Mouse (Mus musculus) neural tube, embryonic 14.5 days (tissue): Measurements from ENCODE around the gene Kcnk10. TPM values are rescaled to one million over a fixed set of nuclear protein-coding genes. Genes with fewer than 3 reads are reported as not detected.

Source experiments
- ATAC-seq: fragments of 200-750 bp; cut with Nextera tagmentation; 2 replicates; pipeline ENCODE4 v1.8.0; 2017; ENCODE audit warnings: low read depth, mild to moderate bottlenecking, moderate TSS enrichment, moderate library complexity
- H3K27ac ChIP-seq: fragments of 300-500 bp; sonication (generic); 2 replicates; pipeline ENCODE4 v1.5.1; 2014; ENCODE audit warnings: low read depth, mild to moderate bottlenecking, control low read depth, low read length, moderate library complexity, mixed read lengths
- H3K27me3 ChIP-seq: fragments of 300-500 bp; sonication (generic); 2 replicates; pipeline ENCODE4 v1.6.1; 2014; ENCODE audit warnings: low read length; ENCODE audit not compliant: control insufficient read depth, insufficient read depth
- H3K36me3 ChIP-seq: fragments of 300-500 bp; sonication (generic); 2 replicates; pipeline ENCODE4 v1.6.1; 2014; ENCODE audit warnings: low read length, mixed read lengths; ENCODE audit not compliant: control insufficient read depth, insufficient read depth
- H3K4me1 ChIP-seq: fragments of 300-500 bp; sonication (generic); 2 replicates; pipeline ENCODE4 v1.6.1; 2014; ENCODE audit warnings: low read length; ENCODE audit not compliant: control insufficient read depth, insufficient read depth
- H3K4me2 ChIP-seq: fragments of 300-500 bp; sonication (generic); 2 replicates; pipeline ENCODE4 v1.6.1; 2014; ENCODE audit warnings: mild to moderate bottlenecking, low read depth, low read length, control low read depth
- H3K4me3 ChIP-seq: fragments of 300-500 bp; sonication (generic); 2 replicates; pipeline ENCODE4 v1.5.1; 2014; ENCODE audit warnings: low read depth, low read length, control low read depth, mixed read lengths
- H3K9ac ChIP-seq: fragments of 300-500 bp; sonication (generic); replicated peaks from 2 replicates; pipeline ENCODE4 v1.6.1; 2014; ENCODE audit warnings: low read depth, mild to moderate bottlenecking, control low read depth, low read length, mixed read lengths
- H3K9me3 ChIP-seq: fragments of 300-500 bp; sonication (generic); 2 replicates; pipeline ENCODE4 v1.6.1; 2016; ENCODE audit warnings: low read length; ENCODE audit not compliant: control insufficient read depth
- WGBS: fragments of 180-500 bp; shearing (Covaris S2); extraction: QIAGEN DNeasy Blood & Tissue Kit; methylation state at CpG from one replicate; pipeline ENCODE4 v1.1.7; 2014; 5-methylcytosine and 5-hydroxymethylcytosine counted together
- polyA plus RNA-seq: library from polyadenylated mRNA; unstranded; fragments of >200 nt; fragmentation: Nextera tagmentation; extraction: Ambion mirVana; gene quantifications from 2 replicates; pipeline ENCODE4 v1.2.1, GENCODE M21; 2014

Gene Kcnk10
- polyA plus RNA-seq, 1 experiment from 2014 or later = 50.5 TPM

DNA sequence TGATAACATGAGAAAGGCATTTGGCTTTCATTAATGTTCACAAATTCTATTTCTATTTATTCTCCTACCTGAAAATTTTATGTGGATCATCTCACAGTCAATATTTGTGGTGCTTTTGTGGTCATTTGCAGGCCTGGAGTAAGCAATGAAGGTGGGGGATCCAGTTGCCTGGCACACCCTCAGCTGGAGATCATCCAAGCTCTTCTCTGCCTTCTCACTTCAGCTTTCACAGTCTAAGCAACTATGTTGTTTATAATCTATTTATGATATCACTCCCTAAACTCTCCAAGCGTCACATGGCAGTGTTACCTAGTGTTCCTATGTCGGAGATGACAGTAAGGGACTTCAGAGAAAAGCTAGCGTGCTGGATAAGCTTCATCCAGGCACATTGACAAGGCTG is 18.1 kb downstream of the Kcnk10 start:
- 87% methylated on average over 3 of the region's 3 CpGs for WGBS
- H3K27ac ChIP-seq = no peak overlapping the region
- ATAC-seq = no peak
- H3K27me3 ChIP-seq = no peaks in the 10 kb centered on the region
- no peak overlapping the region for H3K4me3 ChIP-seq
- no peak overlapping the region for H3K4me2 ChIP-seq
- no peaks in the 10 kb centered on the region for H3K36me3 ChIP-seq
- H3K9ac ChIP-seq = no peak overlapping the region
- H3K4me1 ChIP-seq = peaks cover 20% of the 10 kb centered on the region
- no peaks in the 10 kb centered on the region for H3K9me3 ChIP-seq

- H3K9me3 ChIP-seq = no peaks in the 10 kb centered on the region
- H3K4me1 ChIP-seq = 0 out of 2 replicates have a peak, but pooled peaks cover 2% of the 10 kb centered on the region
- no peak overlapping the region for H3K9ac ChIP-seq
- no peaks in the 10 kb centered on the region for H3K27me3 ChIP-seq
- ATAC-seq = no peak
- no peaks in the 10 kb centered on the region for H3K36me3 ChIP-seq
- H3K27ac ChIP-seq = no peak overlapping the region
- no peak overlapping the region for H3K4me3 ChIP-seq
- no peak overlapping the region for H3K4me2 ChIP-seq
- 82% methylated on average over 7 of the region's 7 CpGs for WGBS
Measured at GRCm38 (mm10) chr12:98557013-98557677, 21.0 kb downstream of the Kcnk10 start.

DNA sequence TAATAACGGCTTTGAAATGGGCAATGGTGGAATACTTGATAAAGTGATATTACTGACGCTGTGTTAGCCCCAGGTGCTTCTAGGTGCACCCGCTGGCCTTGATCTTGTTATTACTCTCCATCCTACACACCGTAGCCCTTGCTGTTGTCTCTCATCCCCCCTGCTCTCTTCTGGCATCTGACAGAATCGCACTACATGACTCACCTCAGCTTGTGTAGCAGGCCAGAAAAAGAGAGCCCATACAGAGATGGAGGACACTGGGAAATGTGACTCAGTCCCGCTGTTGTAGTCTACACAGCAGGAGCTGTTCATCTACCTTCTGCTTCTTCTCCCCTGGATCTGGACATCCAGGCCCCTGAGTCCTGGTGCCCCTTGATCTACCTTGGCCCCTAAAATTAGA is 28.1 kb downstream of the Kcnk10 start:
- Histone ChIP-seq H3K4me1 (no peaks in the 10 kb centered on the region), H3K36me3 (no peaks in the 10 kb centered on the region), H3K9me3 (no peaks in the 10 kb centered on the region), H3K27ac (no peak overlapping the region), H3K9ac (no peak overlapping the region), H3K4me3 (no peak overlapping the region), H3K4me2 (no peak overlapping the region), H3K27me3 (no peaks in the 10 kb centered on the region)
- WGBS = 82% methylated on average over 6 of the region's 6 CpGs
- no peak for ATAC-seq

- ATAC-seq = no peak
Measured at GRCm38 (mm10) chr12:98548141-98548540, 30.0 kb downstream of the Kcnk10 start.

DNA sequence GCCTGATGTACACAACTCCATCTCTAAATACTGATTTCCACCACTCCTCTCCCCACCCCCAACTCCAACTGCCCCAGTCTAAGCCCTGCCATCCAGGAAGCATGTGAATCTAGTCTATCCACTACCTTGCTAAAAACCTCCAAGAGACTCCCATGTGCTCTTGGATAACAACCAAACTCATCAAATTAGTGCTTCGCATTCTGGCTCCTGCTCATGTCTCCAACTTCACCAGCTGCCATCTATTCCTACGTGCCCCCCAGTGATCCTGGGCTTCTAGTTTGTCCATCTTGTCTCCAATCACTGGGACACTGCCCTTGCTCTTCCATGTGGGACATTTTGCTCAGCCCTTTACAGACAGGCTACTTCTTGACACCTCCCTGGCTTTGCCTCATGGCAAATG is 32.2 kb downstream of the Kcnk10 start:
- H3K9me3 ChIP-seq = no peaks in the 10 kb centered on the region
- no peak overlapping the region for H3K4me3 ChIP-seq
- H3K36me3 ChIP-seq = no peaks in the 10 kb centered on the region
- H3K27ac ChIP-seq = no peak overlapping the region
- H3K9ac ChIP-seq = no peak overlapping the region
- ATAC-seq = 0 out of 2 replicates have a peak, but pooled peaks have one; percentile 9
- H3K4me2 ChIP-seq = no peak overlapping the region
- 77% methylated on average over 2 of the region's 2 CpGs for WGBS
- no peaks in the 10 kb centered on the region for H3K4me1 ChIP-seq
- H3K27me3 ChIP-seq = no peaks in the 10 kb centered on the region

More at GRCm38 (mm10) chr12:98548141-98548540, 30.0 kb downstream of the Kcnk10 start:
- H3K4me2 ChIP-seq = no peak overlapping the region
- H3K4me3 ChIP-seq = no peak overlapping the region
- H3K4me1 ChIP-seq = no peaks in the 10 kb centered on the region
- H3K9me3 ChIP-seq = no peaks in the 10 kb centered on the region
- 74% methylated on average over 9 of the region's 9 CpGs for WGBS
- no peaks in the 10 kb centered on the region for H3K36me3 ChIP-seq
- H3K9ac ChIP-seq = no peak overlapping the region
- no peaks in the 10 kb centered on the region for H3K27me3 ChIP-seq
- no peak overlapping the region for H3K27ac ChIP-seq

DNA sequence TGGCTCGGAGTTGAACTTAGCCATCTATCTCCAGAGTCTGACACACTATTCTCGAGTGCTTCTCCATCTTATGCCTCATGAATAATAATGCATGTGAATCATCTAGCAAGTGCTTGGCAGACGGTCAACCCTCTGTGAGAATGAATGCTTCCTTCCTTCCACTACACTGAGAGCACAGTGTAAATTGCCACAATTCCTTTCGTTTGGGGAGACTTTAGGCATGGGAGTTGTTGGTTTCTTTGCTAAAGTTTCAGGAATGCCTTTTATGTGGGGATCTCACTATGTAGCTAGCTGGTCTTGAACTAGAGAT is 32.9 kb downstream of the Kcnk10 start:
- H3K9ac ChIP-seq = no peak overlapping the region
- H3K9me3 ChIP-seq = no peaks in the 10 kb centered on the region
- no peak overlapping the region for H3K27ac ChIP-seq
- no peaks in the 10 kb centered on the region for H3K27me3 ChIP-seq
- 46% methylated on average over 4 of the region's 4 CpGs for WGBS
- no peak overlapping the region for H3K4me2 ChIP-seq
- ATAC-seq = no peak
- no peaks in the 10 kb centered on the region for H3K4me1 ChIP-seq
- no peaks in the 10 kb centered on the region for H3K36me3 ChIP-seq
- H3K4me3 ChIP-seq = no peak overlapping the region

GRCm38 (mm10) chr12:98544545-98545250 is 33.4 kb downstream of the Kcnk10 start:
- Histone ChIP-seq H3K9me3 (no peaks in the 10 kb centered on the region), H3K36me3 (no peaks in the 10 kb centered on the region), H3K9ac (no peak overlapping the region), H3K4me2 (no peak overlapping the region), H3K27me3 (no peaks in the 10 kb centered on the region), H3K4me3 (no peak overlapping the region), H3K4me1 (no peaks in the 10 kb centered on the region), H3K27ac (no peak overlapping the region)
- WGBS = 81% methylated on average over 9 of the region's 9 CpGs
- ATAC-seq = no peak

DNA sequence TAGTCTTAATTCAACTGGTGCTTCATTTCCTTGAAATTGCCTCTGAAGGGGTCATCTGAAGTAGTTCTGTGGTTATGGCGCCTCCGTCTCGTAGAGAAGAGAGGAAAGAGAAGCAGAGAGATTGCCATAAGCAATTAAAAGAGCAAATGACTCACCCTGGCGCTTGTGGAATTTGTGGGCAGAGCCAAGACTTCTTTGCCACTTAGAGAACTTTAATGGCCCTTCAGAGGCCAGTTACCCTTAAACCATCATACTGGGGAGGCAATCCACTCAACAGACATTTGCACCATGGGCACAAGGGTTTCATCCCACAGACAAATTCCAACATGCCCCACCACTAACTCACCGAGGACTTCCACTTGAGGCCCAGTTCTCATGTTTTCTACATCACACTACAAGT is 41.4 kb downstream of the Kcnk10 start:
- WGBS = 70% methylated on average over 5 of the region's 5 CpGs
- H3K36me3 ChIP-seq = no peaks in the 10 kb centered on the region
- H3K4me3 ChIP-seq = no peak overlapping the region
- no peaks in the 10 kb centered on the region for H3K27me3 ChIP-seq
- no peaks in the 10 kb centered on the region for H3K9me3 ChIP-seq
- H3K27ac ChIP-seq = no peak overlapping the region
- no peaks in the 10 kb centered on the region for H3K4me1 ChIP-seq
- ATAC-seq = no peak
- H3K9ac ChIP-seq = no peak overlapping the region
- no peak overlapping the region for H3K4me2 ChIP-seq

DNA sequence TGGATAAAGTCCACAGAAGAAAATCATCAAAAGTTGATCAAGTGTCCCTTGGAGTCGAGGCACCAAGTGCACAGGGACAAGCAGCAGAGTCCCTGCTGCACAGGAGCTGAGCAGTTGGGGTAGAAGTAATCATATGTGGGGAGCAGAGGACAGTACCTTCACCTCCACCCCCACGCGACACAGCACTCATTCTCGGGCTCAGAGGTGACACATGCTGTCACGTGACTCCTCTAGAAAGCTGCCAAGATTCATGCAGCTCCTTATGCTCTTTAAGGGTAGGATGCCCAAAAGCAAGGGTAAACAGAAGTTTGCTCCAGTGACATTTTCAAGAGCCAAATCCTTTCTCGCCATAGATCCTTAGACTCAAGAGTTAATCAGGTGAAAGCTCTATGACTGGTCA is 42.1 kb downstream of the Kcnk10 start:
- no peaks in the 10 kb centered on the region for H3K4me1 ChIP-seq
- H3K36me3 ChIP-seq = no peaks in the 10 kb centered on the region
- 89% methylated on average over 6 of the region's 6 CpGs for WGBS
- no peak overlapping the region for H3K27ac ChIP-seq
- H3K4me3 ChIP-seq = no peak overlapping the region
- H3K9me3 ChIP-seq = no peaks in the 10 kb centered on the region
- H3K27me3 ChIP-seq = no peaks in the 10 kb centered on the region
- H3K4me2 ChIP-seq = no peak overlapping the region
- ATAC-seq = no peak
- H3K9ac ChIP-seq = no peak overlapping the region
